Mouse (Mus musculus) 416B (cell line): ENCODE results near the gene Olfr10.

Experiments used
- DNase-seq: peaks from one replicate; pipeline ENCODE4 v3.0.0; 2011; ENCODE audit warnings: low read depth

The Olfr10 gene

DNA sequence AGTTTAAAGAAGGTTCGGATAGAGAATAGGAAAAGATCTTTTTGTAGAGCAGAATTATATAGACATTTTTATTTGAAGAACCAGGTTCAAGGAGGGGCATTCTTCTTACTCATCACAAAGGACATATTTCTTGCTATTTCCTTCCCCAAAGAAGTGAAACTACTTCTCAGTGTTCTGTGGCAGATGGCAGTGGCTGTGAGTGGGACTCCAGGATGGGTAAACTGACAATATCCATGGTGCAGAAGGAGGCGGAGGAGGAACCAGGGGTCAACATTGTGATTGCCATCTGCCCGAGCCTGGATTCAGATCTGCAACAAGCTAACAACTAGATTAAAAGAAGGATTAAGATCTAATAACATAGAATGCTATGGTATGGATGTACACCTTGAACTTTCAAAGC, 22.2 kb downstream of the Olfr10 start:
- no peak for DNase-seq

DNA sequence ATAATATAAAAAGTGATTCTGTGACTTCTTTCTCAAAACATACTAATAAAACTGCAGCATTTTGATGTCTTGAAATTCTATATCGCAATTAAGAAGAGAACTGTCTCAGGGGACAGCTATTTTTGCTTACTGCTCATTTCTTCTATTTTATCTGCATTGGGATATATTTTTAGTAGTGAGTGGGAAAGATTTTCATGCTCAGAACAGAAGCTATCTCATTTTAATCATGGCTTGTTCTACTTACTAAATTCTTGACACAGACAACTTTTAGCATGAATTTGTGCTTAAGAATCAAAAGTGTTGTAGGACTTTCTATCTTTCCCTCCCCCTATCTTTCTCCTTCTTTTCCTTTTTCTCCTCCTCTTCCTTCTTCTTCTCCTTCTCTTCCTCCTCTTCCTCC, 25.1 kb downstream of the Olfr10 start:
- DNase-seq: no peak

DNA sequence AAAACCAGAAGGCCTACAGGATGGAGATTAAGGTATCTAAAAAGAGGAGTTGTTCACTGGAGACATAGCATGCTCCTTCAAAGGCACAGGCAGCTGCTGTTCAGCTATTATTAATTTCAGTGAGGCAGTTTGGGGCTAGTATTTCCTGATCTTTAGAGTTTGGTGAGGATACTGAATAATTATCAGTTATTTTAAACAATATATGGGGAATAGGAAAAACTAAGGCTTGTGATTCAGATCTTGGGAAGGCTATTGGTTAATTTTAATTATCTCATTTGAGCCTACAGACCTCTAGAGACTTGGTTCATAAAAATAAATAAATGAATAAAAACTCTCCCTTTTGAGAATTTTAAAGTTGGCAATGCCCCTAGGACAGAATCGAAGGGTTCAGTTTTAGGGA, 30.3 kb downstream of the Olfr10 start, which contains the start of gene Olfr1390:
TSS of gene Olfr1390 (plus strand) at position 301 of the 400 bp plus-strand sequence.
- no peak for DNase-seq

- DNase-seq: peak; percentile 76
These were observed 32.8 kb downstream of the Olfr10 start for GRCm38 (mm10) chr11:49337150-49337832.
